Mouse (Mus musculus): ENCODE measurements at regions not wholly inside any gene's neighbourhood (a gene's known extent, or its start where the extent isn't known, plus 50 kb on each side); places are given as distances from the start of the nearest gene placed in this dataset.

- no peak for DNase-seq
Measured at GRCm38 (mm10) chr13:99097606-99098545, 86.7 kb upstream of the Zfp366 start.

GRCm38 (mm10) chr13:99096837-99097236 lies 87.8 kb upstream of the Zfp366 start:
- no peak for DNase-seq

GRCm38 (mm10) chr13:99095006-99095405 lies 89.6 kb upstream of the Zfp366 start:
- DNase-seq: no peak

GRCm38 (mm10) chr13:99094221-99094620 lies 90.4 kb upstream of the Zfp366 start:
- no peak for DNase-seq

GRCm38 (mm10) chr13:99093269-99093668 lies 91.4 kb upstream of the Zfp366 start:
- DNase-seq: peak; percentile 90

GRCm38 (mm10) chr13:99092279-99092930 lies 92.2 kb upstream of the Zfp366 start:
- peak; percentile 36 for DNase-seq

- no peak for DNase-seq
Measured at GRCm38 (mm10) chr13:99091562-99092278, 92.9 kb upstream of the Zfp366 start.

GRCm38 (mm10) chr13:99090361-99090760 lies 94.3 kb upstream of the Zfp366 start:
- DNase-seq: no peak

- DNase-seq: no peak
Measured at GRCm38 (mm10) chr13:99088285-99088684, 96.3 kb upstream of the Zfp366 start.

GRCm38 (mm10) chr13:99079331-99079761 lies 95.0 kb upstream of the 1700024P04Rik start:
- no peak for DNase-seq

- DNase-seq: no peak
Measured at GRCm38 (mm10) chr13:99078643-99079042, 94.3 kb upstream of the 1700024P04Rik start.

GRCm38 (mm10) chr13:99077039-99077749 lies 92.8 kb upstream of the 1700024P04Rik start:
- no peak for DNase-seq

- DNase-seq: no peak
Measured at GRCm38 (mm10) chr13:99075467-99075866, 91.1 kb upstream of the 1700024P04Rik start.

- no peak for DNase-seq
Measured at GRCm38 (mm10) chr13:99071821-99072414, 87.6 kb upstream of the 1700024P04Rik start.

GRCm38 (mm10) chr13:99071413-99071812 lies 87.0 kb upstream of the 1700024P04Rik start:
- DNase-seq: no peak

GRCm38 (mm10) chr13:99069767-99070166 lies 85.4 kb upstream of the 1700024P04Rik start:
- no peak for DNase-seq

- no peak for DNase-seq
Measured at GRCm38 (mm10) chr13:99067504-99067903, 83.1 kb upstream of the 1700024P04Rik start.

- DNase-seq: no peak
Measured at GRCm38 (mm10) chr13:99063431-99063830, 79.1 kb upstream of the 1700024P04Rik start.

GRCm38 (mm10) chr13:99062936-99063335 lies 78.6 kb upstream of the 1700024P04Rik start:
- no peak for DNase-seq

GRCm38 (mm10) chr13:99058131-99058970 lies 74.0 kb upstream of the 1700024P04Rik start:
- peak; percentile 51 for DNase-seq

- DNase-seq: no peak
Measured at GRCm38 (mm10) chr13:99057696-99058095, 73.3 kb upstream of the 1700024P04Rik start.
